Mouse (Mus musculus) MEL (cell line): ENCODE data around the gene Lrrc26. TPM values are rescaled to one million over a fixed set of nuclear protein-coding genes. Genes with fewer than 3 reads are reported as not detected.

Source experiments
- DNase-seq: peaks from one replicate; pipeline ENCODE4 v3.0.0; 2011; ENCODE audit warnings: low read depth, low spot score
- H3K27ac ChIP-seq: 2 replicates; pipeline ENCODE4 v1.5.1; 2012; ENCODE audit warnings: low read depth, mild to moderate bottlenecking, control low read depth, low read length, moderate library complexity; ENCODE audit not compliant: control insufficient read depth
- H3K27me3 ChIP-seq, 2 experiments: fragments of 150-350 bp in 1 of 2; sonication (generic) in 1 of 2; 2 replicates each; pipeline ENCODE4 v1.6.1; 2012; ENCODE audit warnings: low read length in 2 of 2, mild to moderate bottlenecking in 2 of 2, improper control_type of control experiment in 1 of 2, moderate library complexity in 1 of 2; ENCODE audit not compliant: insufficient read depth in 2 of 2, control insufficient read depth in 1 of 2
- H3K36me3 ChIP-seq, 2 experiments: 2 replicates each; pipeline ENCODE4 v1.6.1; 2012 to 2014; ENCODE audit warnings: low read length in 2 of 2, improper control_type of control experiment in 1 of 2, inconsistent platforms in 1 of 2, mild to moderate bottlenecking in 1 of 2; ENCODE audit not compliant: insufficient read depth in 2 of 2, control insufficient read depth in 1 of 2
- H3K4me1 ChIP-seq, 2 experiments: fragments of 150-350 bp in 1 of 2; sonication (generic) in 1 of 2; 2 replicates each; pipeline ENCODE4 v1.6.1; 2012; ENCODE audit warnings: low read length in 2 of 2, improper control_type of control experiment in 1 of 2, mild to moderate bottlenecking in 1 of 2; ENCODE audit not compliant: insufficient read depth in 2 of 2, control insufficient read depth in 1 of 2
- H3K4me3 ChIP-seq, 2 experiments: fragments of 150-350 bp in 1 of 2; sonication (generic) in 1 of 2; 2 replicates each; pipeline ENCODE4 v1.5.1; 2012; ENCODE audit warnings: low read depth in 2 of 2, low read length in 2 of 2, mild to moderate bottlenecking in 2 of 2, moderate library complexity in 2 of 2, control low read depth in 1 of 2, improper control_type of control experiment in 1 of 2; ENCODE audit not compliant: control insufficient read depth in 1 of 2, insufficient read depth in 1 of 2
- H3K79me2 ChIP-seq: 2 replicates; pipeline ENCODE4 v1.6.1; 2012; ENCODE audit warnings: mild to moderate bottlenecking, low read length, moderate library complexity; ENCODE audit not compliant: control insufficient read depth, poor library complexity, insufficient read depth
- H3K9ac ChIP-seq: 2 replicates; pipeline ENCODE4 v1.6.1; 2012; ENCODE audit warnings: low read depth, mild to moderate bottlenecking, control low read depth, low read length, moderate library complexity; ENCODE audit not compliant: control insufficient read depth, poor library complexity, severe bottlenecking
- H3K9me3 ChIP-seq: fragments of 150-350 bp; sonication (generic); replicated peaks from 2 replicates; pipeline ENCODE4 v1.6.1; 2012; ENCODE audit warnings: mild to moderate bottlenecking, low read length, improper control_type of control experiment, moderate library complexity; ENCODE audit not compliant: insufficient read depth
- CTCF ChIP-seq, 3 experiments: IDR thresholded peaks in 2 of 3; conservative IDR thresholded peaks in 1 of 3; 2 replicates each; pipeline ENCODE4 v1.5.1; 2011 to 2012; ENCODE audit warnings: low read length in 3 of 3, low read depth in 2 of 3, mild to moderate bottlenecking in 2 of 3, improper control_type of control experiment in 1 of 3, inconsistent platforms in 1 of 3, mixed read lengths in 1 of 3, moderate library complexity in 1 of 3; ENCODE audit not compliant: control insufficient read depth in 1 of 3, insufficient read depth in 1 of 3, poor library complexity in 1 of 3, severe bottlenecking in 1 of 3
- ELF1 ChIP-seq: IDR thresholded peaks from 2 replicates; pipeline ENCODE4 v1.6.1; 2014; ENCODE audit warnings: low read depth, mild to moderate bottlenecking, inconsistent platforms, low read length, improper control_type of control experiment, moderate library complexity
- ETS1 ChIP-seq: IDR thresholded peaks from 2 replicates; pipeline ENCODE4 v1.6.1; 2012; ENCODE audit warnings: low read depth, mild to moderate bottlenecking, inconsistent platforms, low read length, improper control_type of control experiment, moderate library complexity
- HCFC1 ChIP-seq: IDR thresholded peaks from 2 replicates; pipeline ENCODE4 v1.6.1; 2012; ENCODE audit warnings: low read depth, mild to moderate bottlenecking, inconsistent platforms, low read length, improper control_type of control experiment, moderate library complexity
- JUND ChIP-seq: IDR thresholded peaks from 2 replicates; pipeline ENCODE4 v1.6.1; 2011; ENCODE audit warnings: low read depth, mild to moderate bottlenecking, improper control_type of control experiment, low read length
- MAX ChIP-seq: IDR thresholded peaks from 2 replicates; pipeline ENCODE4 v1.6.1; 2011; ENCODE audit warnings: low read length, improper control_type of control experiment
- MAZ ChIP-seq: IDR thresholded peaks from 2 replicates; pipeline ENCODE4 v1.6.1; 2012; ENCODE audit warnings: low read depth, mild to moderate bottlenecking, inconsistent platforms, low read length, improper control_type of control experiment
- MEF2A ChIP-seq: IDR thresholded peaks from 2 replicates; pipeline ENCODE4 v1.6.1; 2014; ENCODE audit warnings: low read depth, mild to moderate bottlenecking, inconsistent platforms, low read length, improper control_type of control experiment; ENCODE audit not compliant: poor library complexity, insufficient replicate concordance, severe bottlenecking; ENCODE audit errors: extremely low read depth
- MYB ChIP-seq: IDR thresholded peaks from 2 replicates; pipeline ENCODE4 v1.6.1; 2011; ENCODE audit warnings: mild to moderate bottlenecking, low read depth, low read length, improper control_type of control experiment
- NELFE ChIP-seq: IDR thresholded peaks from 2 replicates; pipeline ENCODE4 v1.6.1; 2011; ENCODE audit warnings: low read depth, low read length, improper control_type of control experiment
- NRF1 ChIP-seq: IDR thresholded peaks from 2 replicates; pipeline ENCODE4 v1.6.1; 2014; ENCODE audit warnings: low read depth, mild to moderate bottlenecking, inconsistent platforms, low read length, improper control_type of control experiment, moderate library complexity; ENCODE audit not compliant: poor library complexity, insufficient read depth, severe bottlenecking
- RAD21 ChIP-seq: IDR thresholded peaks from 2 replicates; pipeline ENCODE4 v1.6.1; 2011; ENCODE audit warnings: mild to moderate bottlenecking, low read depth, low read length, improper control_type of control experiment
- RCOR1 ChIP-seq: IDR thresholded peaks from 2 replicates; pipeline ENCODE4 v1.6.1; 2012; ENCODE audit warnings: low read depth, mild to moderate bottlenecking, inconsistent platforms, low read length, improper control_type of control experiment
- SIN3A ChIP-seq: IDR thresholded peaks from 2 replicates; pipeline ENCODE4 v1.6.1; 2012; ENCODE audit warnings: low read length, improper control_type of control experiment, inconsistent platforms
- TAL1 ChIP-seq: IDR thresholded peaks from 2 replicates; pipeline ENCODE4 v1.6.1; 2012; ENCODE audit warnings: mild to moderate bottlenecking, inconsistent platforms, low read length, moderate library complexity, mixed read lengths
- TBP ChIP-seq: IDR thresholded peaks from 2 replicates; pipeline ENCODE4 v1.8.0; 2011; ENCODE audit warnings: low read depth, low read length, improper control_type of control experiment
- USF2 ChIP-seq, 2 experiments: IDR thresholded peaks; 2 replicates each; pipeline ENCODE4 v1.6.1; 2011 to 2012; ENCODE audit warnings: improper control_type of control experiment in 2 of 2, low read length in 2 of 2, borderline replicate concordance in 1 of 2, inconsistent platforms in 1 of 2, low read depth in 1 of 2, mild to moderate bottlenecking in 1 of 2; ENCODE audit not compliant: insufficient read depth in 1 of 2
- ZKSCAN1 ChIP-seq: IDR thresholded peaks from 2 replicates; pipeline ENCODE4 v1.6.1; 2012; ENCODE audit warnings: low read depth, mild to moderate bottlenecking, inconsistent platforms, low read length, improper control_type of control experiment, moderate library complexity
- ZNF384 ChIP-seq: IDR thresholded peaks from 2 replicates; pipeline ENCODE4 v1.6.1; 2012; ENCODE audit warnings: low read depth, mild to moderate bottlenecking, inconsistent platforms, low read length, improper control_type of control experiment
- polyA plus RNA-seq, 2 experiments: library from polyadenylated mRNA; stranded (reverse) in 1 of 2; unstranded in 1 of 2; fragments of >175 nt in 1 of 2; fragments of >200 nt in 1 of 2; gene quantifications; 2 replicates each; pipeline versions ENCODE4 v1.2.1 to v1.2.4; 2012; ENCODE audit warnings: low replicate concordance in 2 of 2, low read depth in 1 of 2; ENCODE audit not compliant: insufficient read length in 2 of 2, insufficient read depth in 1 of 2, missing spikeins in 1 of 2
- total RNA-seq: library from RNA; depleted of rRNA; stranded (reverse); fragments of 300-350 nt; gene quantifications from 2 replicates; pipeline ENCODE4 v1.2.3, GENCODE M21; 2012

Gene Lrrc26
- total and polyA plus RNA-seq, 3 experiments: not detected

DNA sequence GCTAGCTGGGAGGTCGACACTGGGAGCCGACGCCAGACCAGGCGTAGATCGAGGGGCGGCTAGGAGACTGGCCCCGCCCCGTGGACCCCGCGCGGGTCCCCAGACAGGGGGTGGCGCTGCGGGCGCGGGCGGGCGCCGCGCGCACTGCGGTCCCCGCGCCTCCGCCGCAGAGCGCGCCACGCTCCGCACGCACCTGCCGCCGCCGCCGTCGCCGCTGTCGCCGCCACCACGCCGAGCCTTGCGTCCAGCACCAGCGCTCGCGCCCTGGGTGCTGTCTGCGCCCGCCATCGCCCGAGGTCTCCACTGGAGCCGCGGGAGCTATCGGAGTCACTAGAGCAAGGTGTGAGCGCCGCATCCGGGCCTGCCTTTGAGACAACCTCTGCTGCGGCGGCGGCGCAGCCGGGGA, 47.6 kb upstream of the Lrrc26 start, which contains the start of the genes Rnf208 and Cysrt1:
TSS of gene Rnf208 (plus strand) at position 155 of the 406 bp plus-strand sequence.
TSS of gene Cysrt1 (minus strand) at position 352 of the 406 bp plus-strand sequence.
- Histone ChIP-seq H3K27me3 (no peaks in the 10 kb centered on the region), H3K27ac (peak within 1 kb of the TSS; percentile 56), H3K9ac (peak within 1 kb of the TSS; percentile 79), H3K4me3 (peak within 1 kb of the TSS; percentile 57 to 69), H3K79me2 (no peaks in the 10 kb centered on the region; the same call in 1 of the 2 replicates), H3K36me3 (no peaks in the 10 kb centered on the region), H3K4me1 (peaks cover 0 to 12% of the 10 kb centered on the region in 2 experiments; a peak in 3 of 4 replicates), H3K9me3 (no peaks in the 10 kb centered on the region)
- DNase-seq: no peak
- TF ChIP-seq TBP (no peak), ELF1 (no peak), CTCF (IDR thresholded peaks at IDR 0.05 in 2 of 3, conservative IDR thresholded peaks at IDR 0.05 in 1 of 3; ENCODE audit: control insufficient read depth in 1 of 3, insufficient read depth in 1 of 3, low read depth in 2 of 3, low read length in 3 of 3, poor library complexity in 1 of 3, severe bottlenecking in 1 of 3) (no peak), MAX (no peak), MEF2A (no peak), ZKSCAN1 (no peak), RCOR1 (no peak), JUND (no peak), USF2 (IDR thresholded peaks at IDR 0.05; ENCODE audit: borderline replicate concordance in 1 of 2, insufficient read depth in 1 of 2, low read depth in 1 of 2, low read length in 2 of 2) (no peak), MAZ (no peak), SIN3A (no peak), MYB (no peak), ETS1 (no peak), ZNF384 (no peak)

DNA sequence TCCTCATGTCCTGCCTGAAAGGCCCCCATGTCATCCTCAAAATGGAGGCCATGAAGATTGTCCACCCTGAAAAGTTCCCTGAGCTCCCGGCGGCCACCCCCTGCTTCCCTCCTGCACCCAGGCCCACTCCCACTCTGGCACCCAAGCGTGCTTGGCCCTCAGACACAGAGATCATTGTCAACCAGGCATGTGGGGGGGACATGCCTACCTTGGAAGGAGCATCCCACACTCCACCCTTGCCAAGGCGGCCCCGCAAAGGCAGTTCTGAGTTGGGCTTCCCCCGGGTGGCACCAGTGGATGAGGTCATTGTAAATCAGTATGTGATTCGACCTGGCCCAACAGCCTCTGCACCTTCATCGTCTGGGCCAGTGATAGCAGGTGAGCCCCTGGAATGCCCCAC, 46.4 kb upstream of the Lrrc26 start:
- Histone ChIP-seq H3K4me1 (peaks cover 0 to 12% of the 10 kb centered on the region in 2 experiments; a peak in 3 of 4 replicates), H3K27ac (no peak overlapping the region), H3K9me3 (no peaks in the 10 kb centered on the region), H3K36me3 (no peaks in the 10 kb centered on the region), H3K9ac (no peak overlapping the region), H3K4me3 (no peak overlapping the region; a peak in 1 of 4 replicates), H3K79me2 (no peaks in the 10 kb centered on the region; the same call in 1 of the 2 replicates), H3K27me3 (no peaks in the 10 kb centered on the region)
- TF ChIP-seq HCFC1: no peak
- no peak for TF ChIP-seq SIN3A
- no peak for TF ChIP-seq NRF1
- no peak for TF ChIP-seq RAD21
- no peak for TF ChIP-seq NELFE
- TF ChIP-seq TAL1: no peak
- TF ChIP-seq ETS1: no peak
- DNase-seq: no peak
